Mouse (Mus musculus) thymus, postnatal 36 days (tissue): ENCODE results near the gene Ascl5.
A peak's percentile ranks its signal among the peaks of the same experiment; 100 is the strongest.

Experiments used
- DNase-seq, 2 experiments: peaks; one replicate each; pipeline ENCODE4 v3.0.0; 2022; ENCODE audit warnings: mixed read lengths in 2 of 2

The Ascl5 gene

GRCm38 (mm10) chr1:136050312-136051012 is at the start of gene Ascl5:
Ascl5 (plus strand) TSS chr1:136050804.
- no peak for DNase-seq

GRCm38 (mm10) chr1:136001438-136001837 is 49.2 kb upstream of the Ascl5 start:
- no peak for DNase-seq

- no peak for DNase-seq
Observed at GRCm38 (mm10) chr1:136006292-136006748, 44.3 kb upstream of the Ascl5 start, which contains the start of gene Igfn1. Igfn1 (minus strand) TSS chr1:136006342.

GRCm38 (mm10) chr1:136007211-136008158 is 43.1 kb upstream of the Ascl5 start, which contains the start of gene Tmem9:
Tmem9 (plus strand) TSS chr1:136008150.
- peak; percentile 23 to 45 for DNase-seq

GRCm38 (mm10) chr1:136008159-136008533 is 42.5 kb upstream of the Ascl5 start:
- no peak for DNase-seq

- no peak for DNase-seq
Observed at GRCm38 (mm10) chr1:136010247-136010646, 40.4 kb upstream of the Ascl5 start.

GRCm38 (mm10) chr1:136013513-136013912 is 37.1 kb upstream of the Ascl5 start:
- no peak for DNase-seq

GRCm38 (mm10) chr1:136014796-136015502 is 35.7 kb upstream of the Ascl5 start:
- DNase-seq, result no peak

GRCm38 (mm10) chr1:136017307-136017706 is 33.3 kb upstream of the Ascl5 start:
- DNase-seq, result no peak

GRCm38 (mm10) chr1:136017907-136018313 is 32.7 kb upstream of the Ascl5 start:
- DNase-seq, result peak; percentile 86 to 89

GRCm38 (mm10) chr1:136018390-136019189 is 32.0 kb upstream of the Ascl5 start:
- peak; percentile 51 to 62 for DNase-seq

GRCm38 (mm10) chr1:136030201-136030600 is 20.4 kb upstream of the Ascl5 start:
- no peak for DNase-seq

GRCm38 (mm10) chr1:136031697-136032096 is 18.9 kb upstream of the Ascl5 start:
- DNase-seq, result no peak

- no peak for DNase-seq
Observed at GRCm38 (mm10) chr1:136032961-136033360, 17.6 kb upstream of the Ascl5 start.

GRCm38 (mm10) chr1:136038746-136039538 is 11.7 kb upstream of the Ascl5 start:
- DNase-seq, result no peak

GRCm38 (mm10) chr1:136040452-136040851 is 10.2 kb upstream of the Ascl5 start:
- DNase-seq, result no peak

GRCm38 (mm10) chr1:136040874-136041273 is 9.7 kb upstream of the Ascl5 start:
- DNase-seq, result no peak

- DNase-seq, result peak; percentile 60 to 67
Observed at GRCm38 (mm10) chr1:136045774-136046173, 4.8 kb upstream of the Ascl5 start.

GRCm38 (mm10) chr1:136047432-136047831 is 3.2 kb upstream of the Ascl5 start:
- no peak for DNase-seq

GRCm38 (mm10) chr1:136047894-136048293 is 2.7 kb upstream of the Ascl5 start:
- DNase-seq, result no peak

GRCm38 (mm10) chr1:136051013-136051315 is 360 bp downstream of the Ascl5 start:
- DNase-seq, result peak; percentile 35 to 43
